Mouse (Mus musculus) 3T3-L1 (cell line): Measurements from ENCODE around the gene Slc30a1.

Experiments used
- DNase-seq: peaks from one replicate; pipeline ENCODE4 v3.0.0-alpha.2; 2015; ENCODE audit warnings: low read depth, low spot score

Slc30a1 gene

GRCm38 (mm10) chr1:191945341-191945740, 38.8 kb downstream of the Slc30a1 start:
- DNase-seq = no peak

GRCm38 (mm10) chr1:191945756-191946155, 39.2 kb downstream of the Slc30a1 start:
- no peak for DNase-seq

DNA sequence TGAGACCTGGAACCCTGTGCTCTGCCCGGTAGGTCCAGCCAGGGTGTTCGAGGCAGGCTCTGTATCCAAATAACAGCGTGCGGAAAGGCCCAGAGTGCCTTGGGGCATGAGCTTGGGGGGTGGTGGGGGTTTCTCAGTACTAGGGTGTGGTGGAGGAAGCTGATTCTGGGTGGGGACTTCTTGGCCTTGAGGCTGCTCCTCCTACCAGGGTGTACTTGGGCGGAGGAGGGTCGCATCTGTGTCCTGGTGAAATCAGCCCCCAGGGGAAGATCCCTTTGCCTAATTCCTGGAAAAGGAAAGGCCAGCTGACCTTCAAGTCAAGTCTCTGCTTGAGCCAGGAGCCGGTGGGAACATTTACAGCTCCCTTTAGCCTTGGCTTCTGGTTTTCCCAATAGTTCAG, 39.7 kb downstream of the Slc30a1 start:
- no peak for DNase-seq

DNA sequence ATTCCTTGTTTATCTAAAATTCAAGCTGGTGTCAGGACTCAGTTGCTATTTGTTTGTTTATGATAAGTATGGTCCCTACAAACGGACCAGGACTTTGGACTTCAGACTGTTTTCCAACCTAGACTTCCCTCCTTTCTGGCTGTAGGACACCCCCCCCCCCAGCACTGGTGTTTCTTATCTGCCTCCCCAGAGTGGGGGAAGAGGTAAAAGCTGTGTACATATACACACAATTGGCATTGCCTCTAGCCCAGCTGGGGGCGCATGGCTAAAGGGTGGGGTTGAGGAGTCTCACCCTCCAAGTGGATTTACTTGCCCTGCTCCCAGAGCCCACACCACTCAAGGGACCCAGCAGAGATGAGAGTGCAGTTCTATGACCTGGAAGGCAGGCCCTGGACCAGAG, 40.3 kb downstream of the Slc30a1 start:
- no peak for DNase-seq

DNA sequence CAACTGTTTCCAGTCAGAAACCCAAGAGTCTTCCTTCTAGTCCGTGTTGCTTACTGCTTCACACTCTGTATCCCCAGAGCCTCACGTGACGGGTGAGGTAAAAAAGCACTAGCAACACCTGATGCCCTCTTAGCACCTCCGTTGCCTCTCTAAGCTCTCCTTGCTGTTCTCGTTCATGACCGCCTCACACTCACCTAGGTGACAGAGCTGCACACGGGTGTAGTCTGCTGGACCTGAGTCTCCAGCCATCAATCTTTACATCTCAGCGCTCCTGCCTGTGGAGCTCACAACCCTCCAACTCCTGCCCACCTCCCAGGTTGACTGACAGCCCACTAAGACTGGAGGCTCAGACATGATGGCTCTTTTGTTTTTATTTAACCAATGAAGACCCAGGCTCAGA, 41.2 kb downstream of the Slc30a1 start:
- DNase-seq = no peak

- DNase-seq = no peak
Measured at GRCm38 (mm10) chr1:191948600-191948999, 42.0 kb downstream of the Slc30a1 start.

- no peak for DNase-seq
Measured at GRCm38 (mm10) chr1:191950611-191951010, 44.0 kb downstream of the Slc30a1 start.

GRCm38 (mm10) chr1:191952733-191953335, 46.3 kb downstream of the Slc30a1 start:
- DNase-seq = no peak

DNA sequence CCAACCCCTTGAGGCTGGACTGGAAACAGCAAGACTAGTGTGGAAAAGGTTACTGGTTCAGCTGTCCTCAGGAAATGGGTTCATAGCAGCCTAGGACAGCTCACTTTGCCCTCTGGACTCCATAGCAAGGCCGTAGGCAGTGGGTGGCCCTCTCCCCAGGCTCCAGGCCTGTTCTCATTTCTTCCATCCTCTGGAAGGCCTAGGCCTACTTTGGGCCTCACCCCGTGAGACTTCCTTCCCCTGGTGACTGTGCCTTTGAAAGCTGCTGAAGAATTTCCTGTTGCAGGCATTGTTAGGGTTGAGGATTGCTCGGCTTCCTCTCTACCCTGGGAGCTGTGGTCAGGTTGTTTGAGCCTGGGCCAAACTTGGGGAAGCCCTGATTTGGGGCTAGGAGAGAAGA, 48.5 kb downstream of the Slc30a1 start:
- DNase-seq = no peak

DNA sequence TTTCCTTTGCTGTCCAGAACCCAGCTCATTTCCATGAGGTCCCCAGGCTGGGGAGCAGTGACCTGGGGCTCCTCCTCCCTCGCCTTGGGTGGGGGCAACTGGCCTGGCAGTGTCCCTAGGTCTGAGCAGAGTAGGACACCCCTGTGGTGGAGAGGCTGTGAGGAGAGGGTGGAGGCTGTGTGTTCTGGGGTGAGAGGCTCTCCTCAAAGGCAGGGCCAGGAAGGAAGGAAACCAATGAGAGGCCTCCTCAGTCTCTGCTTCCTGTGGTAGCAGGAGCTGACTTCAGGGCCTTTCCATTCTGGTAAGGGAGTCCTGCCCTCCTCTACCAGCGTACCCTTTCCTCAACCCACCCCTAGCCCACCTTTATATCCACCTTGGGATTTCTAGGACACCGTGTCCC, 49.7 kb downstream of the Slc30a1 start:
- DNase-seq = no peak

DNA sequence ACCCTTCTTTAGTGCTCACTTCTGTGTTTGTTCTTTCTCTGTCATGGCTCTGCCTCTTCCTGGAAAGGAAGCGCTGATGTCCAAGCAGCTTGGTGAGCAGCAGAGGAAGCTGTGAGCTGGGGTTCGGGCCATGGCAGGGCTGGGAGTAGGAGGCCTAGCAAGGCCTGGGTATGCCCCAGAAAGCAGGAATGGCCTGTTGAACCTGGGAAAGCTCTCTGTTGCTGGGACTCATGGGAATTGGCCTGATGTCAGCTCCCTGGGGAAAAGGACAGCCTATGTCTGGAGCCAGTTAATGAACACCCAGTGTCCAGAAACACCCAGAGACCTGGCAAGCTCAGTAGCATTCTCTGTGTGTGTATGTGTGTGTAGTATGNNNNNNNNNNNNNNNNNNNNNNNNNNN, 50.3 kb downstream of the Slc30a1 start:
- no peak for DNase-seq

DNA sequence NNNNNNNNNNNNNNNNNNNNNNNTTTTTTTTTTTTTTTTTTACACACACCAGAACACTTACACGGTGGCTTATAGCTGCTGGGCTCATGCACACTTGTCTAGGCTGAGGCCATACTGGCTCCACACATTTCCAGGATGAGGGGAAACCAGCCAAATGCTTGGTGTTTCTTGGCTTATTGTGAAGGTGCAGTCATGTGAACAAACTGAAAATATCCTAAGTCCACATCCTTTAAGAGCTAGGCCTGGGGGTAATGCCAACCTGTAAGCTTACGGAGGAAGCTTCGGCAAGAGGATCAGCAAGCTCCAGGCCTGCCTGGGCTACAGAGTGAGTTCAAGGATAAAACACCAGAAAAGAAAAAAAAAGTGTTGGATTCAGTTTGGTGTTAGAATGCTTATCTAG, 50.8 kb downstream of the Slc30a1 start:
- no peak for DNase-seq

GRCm38 (mm10) chr1:191960946-191961345, 54.4 kb downstream of the Slc30a1 start:
- no peak for DNase-seq
